23 mouse cellular contexts compared by ENCODE assay signal in the genomic region with DNA sequence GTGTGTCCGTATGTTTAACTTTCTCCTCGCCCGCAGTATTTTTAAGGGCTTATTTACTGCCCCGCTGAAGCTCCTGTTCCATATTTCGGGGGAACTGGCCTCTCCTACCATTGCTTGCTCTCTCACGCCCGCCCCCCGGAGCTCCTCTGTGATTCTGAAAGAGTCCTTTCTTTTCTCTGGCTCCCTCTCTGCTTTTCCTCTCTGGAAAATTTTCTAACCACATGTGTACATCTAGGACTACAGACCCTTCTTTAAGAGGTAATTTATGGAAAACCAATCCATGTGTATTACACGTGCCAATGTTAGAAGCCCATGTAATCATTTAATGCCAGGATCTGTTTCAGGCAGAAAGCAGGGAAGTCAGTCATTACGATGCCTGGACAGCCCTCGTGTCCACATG.
DNase-seq lines count a peak whose midpoint lies in the region; ATAC-seq lines count a peak whose summit lies in the region.
"Had no signal": no experiment of that assay in that cellular context is flagged by ENCODE, and none has a peak within 500 bp of the region (broad histone marks: within the 10 kb centered on the region; RNA-seq: fewer than 3 reads in every experiment).

No protein-coding gene starts in this region.

- no peak overlapping the region for H3K9ac ChIP-seq in heart, embryonic 12.5 days
- no peak overlapping the region for H3K9ac ChIP-seq in intestine, embryonic 14.5 days (ENCODE audit: low read length)
- no peak overlapping the region for H3K9ac ChIP-seq in limb, embryonic 13.5 days
- H3K9ac ChIP-seq: hindbrain, embryonic 12.5 days; liver, postnatal 0 days; midbrain, embryonic 15.5 days; stomach, embryonic 15.5 days had no signal

- H3K4me3 ChIP-seq in heart, embryonic 12.5 days: no peak overlapping the region
- H3K4me3 ChIP-seq in embryonic facial prominence, embryonic 10.5 days: no peak overlapping the region
- H3K4me3 ChIP-seq in intestine, embryonic 14.5 days (ENCODE audit: low read depth, low read length): 0 out of 2 replicates have a peak overlapping the region, but pooled peaks have one; percentile 0
- peak overlapping the region; percentile 13 for H3K4me3 ChIP-seq in limb, embryonic 13.5 days
- H3K4me3 ChIP-seq: forebrain, embryonic 10.5 days; heart, adult 2 months; hindbrain, embryonic 12.5 days; megakaryocyte, embryonic 14.5 days; midbrain, embryonic 15.5 days; myocyte; stomach, embryonic 15.5 days had no signal

- H3K27me3 ChIP-seq in heart, embryonic 12.5 days (replicated peaks): no peaks in the 10 kb centered on the region
- H3K27me3 ChIP-seq in embryonic facial prominence, embryonic 10.5 days (replicated peaks; ENCODE audit: low read depth, poor library complexity, severe bottlenecking): no peaks in the 10 kb centered on the region; the same call in 1 of the 2 replicates
- H3K27me3 ChIP-seq in intestine, embryonic 14.5 days (replicated peaks; ENCODE audit: control insufficient read depth, insufficient read depth, low read length): no peaks in the 10 kb centered on the region
- no peaks in the 10 kb centered on the region for H3K27me3 ChIP-seq in limb, embryonic 13.5 days
- H3K27me3 ChIP-seq: midbrain, embryonic 15.5 days; stomach, embryonic 15.5 days had no signal

- no peak overlapping the region for H3K27ac ChIP-seq in heart, embryonic 12.5 days (ENCODE audit: poor library complexity, severe bottlenecking)
- peak overlapping the region; percentile 52; the same call in 1 of the 2 replicates for H3K27ac ChIP-seq in embryonic facial prominence, embryonic 10.5 days (replicated peaks)
- H3K27ac ChIP-seq in intestine, embryonic 14.5 days (ENCODE audit: low read depth): no peak overlapping the region
- H3K27ac ChIP-seq in limb, embryonic 13.5 days: peak overlapping the region; percentile 92
- H3K27ac ChIP-seq: forebrain, embryonic 10.5 days; heart, adult 2 months; hindbrain, embryonic 12.5 days; midbrain, embryonic 15.5 days; stomach, embryonic 15.5 days had no signal

- H3K4me1 ChIP-seq in heart, embryonic 12.5 days (replicated peaks): peaks cover 9% of the 10 kb centered on the region; the same call in 1 of the 2 replicates
- H3K4me1 ChIP-seq in embryonic facial prominence, embryonic 10.5 days: peaks cover 18% of the 10 kb centered on the region
- no peaks in the 10 kb centered on the region for H3K4me1 ChIP-seq in intestine, embryonic 14.5 days (replicated peaks; ENCODE audit: control insufficient read depth, insufficient read depth, low read length)
- peaks cover 57% of the 10 kb centered on the region for H3K4me1 ChIP-seq in limb, embryonic 13.5 days
- H3K4me1 ChIP-seq: hindbrain, embryonic 12.5 days; megakaryocyte, embryonic 14.5 days; midbrain, embryonic 15.5 days; stomach, embryonic 15.5 days had no signal

- ATAC-seq in heart, embryonic 12.5 days (ENCODE audit: insufficient number of reproducible peaks, low FRiP score): no peak
- no peak for ATAC-seq in intestine, embryonic 14.5 days (replicated peaks; ENCODE audit: low FRiP score, low TSS enrichment, low read depth)
- ATAC-seq in limb, embryonic 13.5 days (ENCODE audit: low FRiP score, low read depth): peak; percentile 68
- ATAC-seq: inflammation-experienced regulatory T-cells, adult 6 months; liver, postnatal 0 days; midbrain, embryonic 15.5 days had no signal

- WGBS in heart, embryonic 12.5 days: 81% methylated on average over 11 of the region's 11 CpGs
- WGBS in embryonic facial prominence, embryonic 10.5 days: 74% methylated on average over 11 of the region's 11 CpGs
- WGBS in intestine, embryonic 14.5 days: 64% methylated on average over 11 of the region's 11 CpGs
- WGBS in limb, embryonic 13.5 days: 45% methylated on average over 11 of the region's 11 CpGs

- H3K9me3 ChIP-seq in heart, embryonic 12.5 days (replicated peaks): no peaks in the 10 kb centered on the region
- no peaks in the 10 kb centered on the region for H3K9me3 ChIP-seq in embryonic facial prominence, embryonic 10.5 days
- no peaks in the 10 kb centered on the region for H3K9me3 ChIP-seq in intestine, embryonic 14.5 days (ENCODE audit: control insufficient read depth, low read length)
- H3K9me3 ChIP-seq in limb, embryonic 13.5 days: no peaks in the 10 kb centered on the region
- H3K9me3 ChIP-seq: forebrain, embryonic 10.5 days; hindbrain, embryonic 12.5 days; megakaryocyte, embryonic 14.5 days; midbrain, embryonic 15.5 days; stomach, embryonic 15.5 days had no signal

- peak overlapping the region; percentile 21; the same call in 1 of the 2 replicates for H3K4me2 ChIP-seq in heart, embryonic 12.5 days
- peak overlapping the region; percentile 34 for H3K4me2 ChIP-seq in intestine, embryonic 14.5 days (ENCODE audit: low read length)
- peak overlapping the region; percentile 44 for H3K4me2 ChIP-seq in limb, embryonic 13.5 days (replicated peaks)
- H3K4me2 ChIP-seq: hindbrain, embryonic 12.5 days; midbrain, embryonic 15.5 days; stomach, embryonic 15.5 days had no signal

- intact Hi-C loops in heart, postnatal 36 days (cut with DNase I): no loop called here
- intact Hi-C loops in left cerebral cortex, postnatal 36 days (cut with DNase I): no loop called here

- H3K36me3 ChIP-seq in heart, embryonic 12.5 days: no peaks in the 10 kb centered on the region
- H3K36me3 ChIP-seq in embryonic facial prominence, embryonic 10.5 days (replicated peaks): no peaks in the 10 kb centered on the region
- H3K36me3 ChIP-seq in intestine, embryonic 14.5 days (ENCODE audit: control insufficient read depth, insufficient read depth, low read length): no peaks in the 10 kb centered on the region
- no peaks in the 10 kb centered on the region for H3K36me3 ChIP-seq in limb, embryonic 13.5 days
- H3K36me3 ChIP-seq: forebrain, embryonic 10.5 days; hindbrain, embryonic 12.5 days; midbrain, embryonic 15.5 days; stomach, embryonic 15.5 days had no signal

- no peak for DNase-seq in heart, postnatal 36 days
- DNase-seq in embryonic facial prominence, embryonic 10.5 days (ENCODE audit: low spot score): no peak
- no peak for DNase-seq in intestine, embryonic 14.5 days (ENCODE audit: low spot score)
- DNase-seq in lung, postnatal 36 days: no peak
- no peak for DNase-seq in thymus, postnatal 0 days (ENCODE audit: low spot score)
- no peak for DNase-seq in left cerebral cortex, postnatal 36 days (ENCODE audit: low spot score in 2 of 2)
- DNase-seq: adrenal gland, postnatal 36 days; cerebellum, adult 18-20 months; cerebellum, postnatal 36 days; gastrocnemius, postnatal 25 days; heart, adult 2 months; liver, postnatal 0 days; lung, postnatal 14 days; right cerebral cortex, postnatal 14 days had no signal

Comparison
In these comparisons a context has a peak if more than half of its experiments do, and no peak if none do; other contexts are left out.
1. H3K27ac ChIP-seq: peak in embryonic facial prominence, embryonic 10.5 days (single experiment) and limb, embryonic 13.5 days (single experiment); none in heart, embryonic 12.5 days (single experiment) and intestine, embryonic 14.5 days (single experiment).
2. H3K4me3 ChIP-seq: peak in intestine, embryonic 14.5 days (single experiment) and limb, embryonic 13.5 days (single experiment); none in heart, embryonic 12.5 days (single experiment) and embryonic facial prominence, embryonic 10.5 days (single experiment).
3. Peak in every context shown above with its lines, with median percentiles within 50 percentile points of each other: H3K4me2 ChIP-seq.